ENCODE assay signal across 8 mouse cellular contexts in the genomic region with DNA sequence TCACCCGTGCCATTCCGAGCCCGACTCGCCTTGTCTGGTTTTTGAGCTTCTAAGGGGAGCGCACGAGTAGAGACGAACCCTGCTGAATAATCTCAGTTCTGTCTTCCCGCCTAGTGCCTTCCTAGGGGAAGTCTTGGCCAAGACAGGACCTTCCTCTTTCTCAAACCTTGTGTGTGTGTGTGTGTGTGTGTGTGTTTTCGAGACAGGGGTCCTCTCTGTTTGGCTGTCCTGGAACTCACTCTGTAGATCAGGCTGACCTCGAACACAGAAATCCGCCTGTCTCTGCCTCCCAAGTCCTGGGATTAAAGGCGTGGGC. TPM values are rescaled to one million over a fixed set of nuclear protein-coding genes. Genes with fewer than 3 reads are reported as not detected.
DNase-seq lines count a peak whose midpoint lies in the region; ATAC-seq and TF ChIP-seq lines count a peak whose summit lies in the region.

No protein-coding gene starts in this region.

- no peak for TF ChIP-seq EP300 in liver, postnatal 0 days (IDR thresholded peaks at IDR 0.05; ENCODE audit: low read depth)

- peak overlapping the region; percentile 78 for H3K9ac ChIP-seq in forebrain, embryonic 16.5 days (replicated peaks; ENCODE audit: low read depth, low read length)
- peak overlapping the region; percentile 77 for H3K9ac ChIP-seq in liver, postnatal 0 days (replicated peaks)

- H3K4me2 ChIP-seq in forebrain, embryonic 16.5 days (ENCODE audit: low read length) = peak overlapping the region; percentile 84
- peak overlapping the region; percentile 78 for H3K4me2 ChIP-seq in liver, postnatal 0 days (ENCODE audit: low read depth, low read length)

- H3K4me1 ChIP-seq in forebrain, embryonic 16.5 days (replicated peaks; ENCODE audit: control insufficient read depth, insufficient read depth, low read length) = peaks cover 14% of the 10 kb centered on the region
- H3K4me1 ChIP-seq in liver, postnatal 0 days (ENCODE audit: insufficient read depth) = peaks cover 8% of the 10 kb centered on the region

- H3K36me3 ChIP-seq in C2C12 (ENCODE audit: control insufficient read depth, insufficient read depth) = peaks cover 3% of the 10 kb centered on the region
- H3K36me3 ChIP-seq in forebrain, embryonic 16.5 days (ENCODE audit: control insufficient read depth, insufficient read depth) = no peaks in the 10 kb centered on the region
- H3K36me3 ChIP-seq in liver, postnatal 0 days (replicated peaks; ENCODE audit: insufficient read depth, low read length) = peaks cover 6% of the 10 kb centered on the region

- peak overlapping the region; percentile 93 for H3K27ac ChIP-seq in gastrocnemius, adult 2 months
- H3K27ac ChIP-seq in forebrain, embryonic 16.5 days (ENCODE audit: low read length) = no peak overlapping the region
- H3K27ac ChIP-seq in liver, postnatal 0 days (ENCODE audit: low read depth) = peak overlapping the region; percentile 64

- H3ac ChIP-seq in C2C12 (ENCODE audit: control insufficient read depth, insufficient read length, low read depth) = peak overlapping the region; percentile 95

- H3K27me3 ChIP-seq in C2C12 (ENCODE audit: control insufficient read depth, insufficient read depth, insufficient read length) = no peaks in the 10 kb centered on the region
- no peaks in the 10 kb centered on the region for H3K27me3 ChIP-seq in forebrain, embryonic 16.5 days (replicated peaks; ENCODE audit: control insufficient read depth, insufficient read depth, low read length)
- no peaks in the 10 kb centered on the region for H3K27me3 ChIP-seq in liver, postnatal 0 days (ENCODE audit: insufficient read depth, low read length)

- intact Hi-C loops in gastrocnemius, adult 2 months (cut with DNase I) = no loop called here
- intact Hi-C loops in gastrocnemius, postnatal 36 days (cut with DNase I) = no loop called here

- WGBS in forebrain, embryonic 16.5 days = 4% methylated on average over 12 of the region's 12 CpGs
- under 1% methylated on average over 12 of the region's 12 CpGs for WGBS in liver, postnatal 0 days (ENCODE audit: insufficient replicate concordance)

- no peak for TF ChIP-seq CTCF in gastrocnemius, adult 2 months (IDR thresholded peaks at IDR 0.05)
- TF ChIP-seq CTCF in C2C12 (IDR thresholded peaks at IDR 0.05; ENCODE audit: control insufficient read depth, insufficient read depth, insufficient read length) = no peak
- TF ChIP-seq CTCF in liver, postnatal 0 days (IDR thresholded peaks at IDR 0.05; ENCODE audit: low read depth) = no peak

- H3K9me3 ChIP-seq in forebrain, embryonic 16.5 days (ENCODE audit: control insufficient read depth, low read length) = no peaks in the 10 kb centered on the region
- no peaks in the 10 kb centered on the region for H3K9me3 ChIP-seq in liver, postnatal 0 days (ENCODE audit: low read length)

- no peak for DNase-seq in gastrocnemius, adult 2 months
- DNase-seq in gastrocnemius, postnatal 36 days = no peak
- DNase-seq in liver, postnatal 0 days = no peak
- DNase-seq in cerebellum, adult 8-10 months = no peak
- no peak for DNase-seq in gastrocnemius, postnatal 4 days (ENCODE audit: low spot score in 2 of 2)
- DNase-seq in adipocyte (ENCODE audit: low spot score) = no peak

- peaks cover 54% of the 10 kb centered on the region for H3K79me2 ChIP-seq in C2C12 (ENCODE audit: control insufficient read depth, insufficient read depth)

- ATAC-seq in forebrain, embryonic 16.5 days = no peak
- ATAC-seq in liver, postnatal 0 days = peak; percentile 2; the same call in 1 of the 2 replicates

- peak overlapping the region; percentile 85 for H3K4me3 ChIP-seq in gastrocnemius, adult 2 months
- peak overlapping the region; percentile 99 for H3K4me3 ChIP-seq in C2C12 (ENCODE audit: insufficient read depth, poor library complexity, severe bottlenecking)
- peak overlapping the region; percentile 94 for H3K4me3 ChIP-seq in forebrain, embryonic 16.5 days (replicated peaks; ENCODE audit: low read length)
- peak overlapping the region; percentile 86 for H3K4me3 ChIP-seq in liver, postnatal 0 days (ENCODE audit: low read depth, low read length)

- H3K79me3 ChIP-seq in C2C12 (ENCODE audit: low read depth) = peaks cover 39% of the 10 kb centered on the region

TF ChIP-seq in C2C12, 6 proteins besides CTCF, POLR2A, EP300 and RAD21:
- TF ChIP-seq FOSL1 (IDR thresholded peaks at IDR 0.05; ENCODE audit: insufficient read depth, low read length, poor library complexity, severe bottlenecking) = no peak

RNA-seq across cellular contexts. Expression of a gene that starts 7.8 kb away (rescaled TPM):
- total RNA-seq in gastrocnemius, adult 2 months (2021) = 10 to 100 TPM; 29.6 to 31.3 TPM
- total RNA-seq in gastrocnemius, postnatal 36 days (2021) = 10 to 100 TPM; 24.0 to 29.2 TPM
- polyA plus RNA-seq in C2C12 (2012; fragmentation: generic; extraction: Trizol) = 67.1 TPM
- 18.9 and 20.2 TPM in 2 replicates for polyA plus RNA-seq in forebrain, embryonic 16.5 days (2015; fragmentation: Nextera tagmentation; extraction: Ambion mirVana)
- 6.6 and 8.7 TPM in 2 replicates for polyA plus RNA-seq in liver, postnatal 0 days (2015; fragmentation: Nextera tagmentation; extraction: Ambion mirVana)
- 10 to 100 TPM; 41.8 to 52.5 TPM for total RNA-seq in gastrocnemius, postnatal 4 days (2021)

RNA-seq across cellular contexts. Expression of a gene that starts 25.2 kb away (rescaled TPM):
- 1 to 10 TPM; 6.5 to 9.4 TPM for total RNA-seq in gastrocnemius, adult 2 months (2021)
- 1 to 10 TPM; 7.1 to 7.5 TPM for total RNA-seq in gastrocnemius, postnatal 36 days (2021)
- 19.7 TPM for polyA plus RNA-seq in C2C12 (2012; fragmentation: generic; extraction: Trizol)
- 28.3 and 33.7 TPM in 2 replicates for polyA plus RNA-seq in forebrain, embryonic 16.5 days (2015; fragmentation: Nextera tagmentation; extraction: Ambion mirVana)
- 4.6 and 5.1 TPM in 2 replicates for polyA plus RNA-seq in liver, postnatal 0 days (2015; fragmentation: Nextera tagmentation; extraction: Ambion mirVana)
- total RNA-seq in gastrocnemius, postnatal 4 days (2021) = 10 to 100 TPM; 16.2 to 16.3 TPM

RNA-seq across cellular contexts. Expression of a gene that starts 39.4 kb away (rescaled TPM):
- total RNA-seq in gastrocnemius, adult 2 months (2021) = 10 to 100 TPM; 28.2 to 29.1 TPM
- 10 to 100 TPM; 21.7 to 24.6 TPM for total RNA-seq in gastrocnemius, postnatal 36 days (2021)
- polyA plus RNA-seq in C2C12 (2012; fragmentation: generic; extraction: Trizol) = 55.0 TPM
- polyA plus RNA-seq in forebrain, embryonic 16.5 days (2015; fragmentation: Nextera tagmentation; extraction: Ambion mirVana) = 36.6 and 42.4 TPM in 2 replicates
- polyA plus RNA-seq in liver, postnatal 0 days (2015; fragmentation: Nextera tagmentation; extraction: Ambion mirVana) = 7.1 and 7.9 TPM in 2 replicates
- 10 to 100 TPM; 33.9 to 40.4 TPM for total RNA-seq in gastrocnemius, postnatal 4 days (2021)

RNA-seq across cellular contexts. Expression of a gene that starts 40.4 kb away (rescaled TPM):
- 1 to 10 TPM; 7.9 to 9.7 TPM for total RNA-seq in gastrocnemius, adult 2 months (2021)
- 10 to 100 TPM in 1 of 2 experiments, 1 to 10 TPM in 1; 8.1 to 11.2 TPM for total RNA-seq in gastrocnemius, postnatal 36 days (2021)
- polyA plus RNA-seq in C2C12 (2012; fragmentation: generic; extraction: Trizol) = 21.2 TPM
- polyA plus RNA-seq in forebrain, embryonic 16.5 days (2015; fragmentation: Nextera tagmentation; extraction: Ambion mirVana) = 29.8 and 35.9 TPM in 2 replicates
- polyA plus RNA-seq in liver, postnatal 0 days (2015; fragmentation: Nextera tagmentation; extraction: Ambion mirVana) = 6.1 and 7.2 TPM in 2 replicates
- 1 to 10 TPM; 8.1 to 9.7 TPM for total RNA-seq in gastrocnemius, postnatal 4 days (2021)

RNA-seq across cellular contexts. Expression of a gene that starts 41.3 kb away (rescaled TPM):
- 1 to 10 TPM; 2.2 to 4.6 TPM for total RNA-seq in gastrocnemius, adult 2 months (2021)
- total RNA-seq in gastrocnemius, postnatal 36 days (2021) = 1 to 10 TPM; 5.4 to 5.7 TPM
- 3.3 TPM for polyA plus RNA-seq in C2C12 (2012; fragmentation: generic; extraction: Trizol)
- 7.3 and 8.4 TPM in 2 replicates for polyA plus RNA-seq in forebrain, embryonic 16.5 days (2015; fragmentation: Nextera tagmentation; extraction: Ambion mirVana)
- polyA plus RNA-seq in liver, postnatal 0 days (2015; fragmentation: Nextera tagmentation; extraction: Ambion mirVana) = 9.0 and 10.0 TPM in 2 replicates
- total RNA-seq in gastrocnemius, postnatal 4 days (2021) = 10 to 100 TPM; 40.0 to 52.1 TPM
